Mouse (Mus musculus) thymus, postnatal 4 days (tissue): ENCODE measurements around the gene Hjurp.
A peak's percentile ranks its signal among the peaks of the same experiment; 100 is the strongest.

Experiments used
- DNase-seq: peaks from one replicate; pipeline ENCODE4 v3.0.0; 2021

Gene Hjurp

DNA sequence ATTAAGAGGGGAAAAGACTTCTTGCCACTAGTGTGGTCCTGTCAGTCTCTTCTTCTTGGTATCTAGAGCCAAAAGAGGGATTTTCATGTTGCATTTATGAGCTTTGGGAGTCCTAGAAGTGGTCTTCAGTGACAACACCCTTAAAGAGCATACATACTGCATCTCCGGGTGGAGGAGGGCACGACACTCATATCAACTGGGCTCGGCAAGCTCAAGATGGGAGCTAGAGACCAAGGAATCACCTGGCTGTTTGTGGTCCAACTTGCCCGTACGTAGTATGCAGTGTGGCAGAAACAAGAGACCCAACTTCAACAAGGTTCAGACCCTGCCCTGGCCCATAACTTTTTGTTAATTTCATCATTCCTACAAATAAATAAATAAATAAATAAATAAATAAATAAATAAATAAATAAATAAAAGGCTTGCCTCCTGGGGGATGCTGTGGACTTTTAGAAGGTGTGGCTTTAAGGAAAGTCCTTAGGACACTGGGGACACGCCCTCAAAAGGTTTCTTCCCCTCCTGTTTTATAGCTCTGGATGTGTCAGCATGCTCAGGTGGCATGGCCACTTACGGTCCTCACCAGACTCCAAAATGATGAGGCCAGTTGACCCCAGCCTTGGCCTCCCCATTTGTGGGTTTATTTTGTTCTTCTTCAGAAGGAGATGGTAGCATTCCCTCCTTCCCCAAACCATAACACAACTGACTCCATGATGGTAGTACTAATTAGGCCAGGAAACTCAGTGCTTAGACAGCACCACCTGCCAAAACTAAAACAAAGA, 20.2 kb upstream of the Hjurp start:
- DNase-seq: no peak

- DNase-seq: no peak
Measured at GRCm38 (mm10) chr1:88296171-88296920, 18.9 kb upstream of the Hjurp start.

DNA sequence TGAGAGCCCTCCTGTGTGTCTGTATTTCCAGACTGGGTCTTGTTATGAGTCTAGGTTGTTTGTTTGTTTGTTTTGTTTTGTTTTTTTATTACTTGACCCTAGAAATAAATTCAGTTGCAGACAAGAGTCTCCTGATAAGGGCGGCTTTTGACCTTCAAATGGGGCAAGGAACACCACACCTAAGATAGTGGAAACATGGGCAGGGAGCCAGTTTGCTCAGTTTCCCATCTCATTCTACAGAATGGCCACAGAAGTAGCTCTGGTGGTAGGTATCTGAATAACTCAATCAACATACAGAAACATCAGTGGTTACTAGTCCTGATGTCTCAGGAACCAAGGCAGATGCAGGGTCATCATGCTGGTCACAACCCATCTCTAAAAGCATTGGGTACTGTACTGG, 17.2 kb upstream of the Hjurp start:
- DNase-seq: no peak

DNA sequence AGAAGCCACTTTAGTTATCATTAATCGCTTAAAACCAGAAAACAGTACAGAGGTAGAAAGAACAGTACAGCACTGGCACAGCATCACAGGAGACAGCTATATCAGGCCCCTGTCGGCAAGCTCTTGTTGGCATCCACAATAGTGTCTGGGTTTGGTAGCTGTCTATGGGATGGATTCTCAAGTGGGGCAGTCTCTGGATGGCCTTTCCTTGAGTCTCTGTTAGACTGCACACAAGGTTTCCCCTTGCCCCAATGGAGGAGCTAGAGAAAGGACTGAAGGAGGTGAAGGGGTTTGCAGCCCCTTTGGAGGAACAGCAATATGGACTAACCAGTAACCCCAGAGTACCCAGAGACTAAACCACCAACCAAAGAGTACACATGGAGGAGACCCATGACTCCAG, 14.6 kb upstream of the Hjurp start:
- DNase-seq: no peak

DNA sequence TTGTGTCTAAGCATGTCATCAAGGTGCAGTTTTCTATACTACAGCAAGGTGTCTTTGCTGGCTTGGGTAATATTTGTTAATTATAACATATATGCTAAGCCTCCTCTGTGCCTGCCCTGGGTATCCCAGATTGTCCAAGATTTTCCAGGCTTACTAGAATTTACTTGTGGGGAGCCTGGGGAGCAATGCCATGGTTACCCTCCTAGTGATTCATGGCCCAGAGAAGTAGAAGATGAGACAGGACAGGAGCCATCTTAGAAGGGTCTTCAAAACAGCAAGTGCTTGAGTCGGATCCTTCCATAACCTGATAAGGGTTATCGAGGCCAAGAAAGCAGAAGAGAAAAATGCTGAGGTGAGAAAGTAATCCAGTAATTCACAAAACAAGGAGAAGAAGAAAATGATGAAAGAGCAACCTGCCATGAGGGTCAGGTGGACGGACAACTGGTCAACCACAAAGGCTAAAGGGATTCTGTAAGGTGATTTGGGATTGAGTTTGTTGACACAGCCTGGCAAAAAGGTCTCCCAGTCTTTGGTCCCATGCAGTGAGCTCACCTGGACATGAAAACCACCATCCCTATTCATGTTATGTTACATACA, 14.1 kb upstream of the Hjurp start:
- no peak for DNase-seq

DNA sequence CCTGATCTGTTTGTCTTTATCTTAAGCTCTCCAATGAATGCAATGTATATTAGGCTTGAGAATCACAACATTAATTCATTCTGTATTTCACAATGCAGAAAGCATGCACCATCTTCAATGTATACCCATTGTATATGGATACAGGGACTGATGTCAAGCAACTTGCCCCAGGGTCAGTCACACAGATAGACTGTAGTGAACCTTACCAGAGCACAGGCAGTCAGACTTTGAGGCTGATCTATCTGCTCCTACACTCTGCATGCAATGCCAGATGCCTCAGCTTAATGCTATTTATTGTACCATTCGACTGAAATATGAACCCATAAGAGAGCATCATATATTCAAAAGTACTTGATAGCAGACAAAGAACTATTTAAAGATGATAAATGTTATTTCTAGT, 13.1 kb upstream of the Hjurp start:
- no peak for DNase-seq

DNA sequence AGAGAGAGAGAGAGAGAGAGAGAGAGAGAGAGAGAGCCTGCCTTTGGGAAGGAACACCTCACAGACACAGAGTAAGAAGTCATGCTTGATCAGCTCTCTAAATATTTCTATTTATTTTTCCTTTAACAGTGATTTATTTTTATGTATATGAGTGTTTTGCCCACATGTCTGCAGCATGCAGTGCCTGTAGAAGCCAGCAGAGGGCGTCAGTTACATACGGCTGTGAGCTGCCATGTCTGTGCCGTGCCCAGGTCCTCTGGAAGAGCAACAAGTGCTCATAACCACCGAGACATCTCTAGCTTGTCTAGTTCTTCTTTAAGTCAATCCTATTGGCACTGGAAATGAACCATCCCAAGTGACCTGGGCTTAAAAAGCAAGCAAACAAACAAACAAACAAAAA, 12.5 kb upstream of the Hjurp start:
- DNase-seq: peak; percentile 90

- DNase-seq: no peak
Measured at GRCm38 (mm10) chr1:88289152-88289551, 11.7 kb upstream of the Hjurp start.

- DNase-seq: no peak
Measured at GRCm38 (mm10) chr1:88288789-88289127, 11.3 kb upstream of the Hjurp start.

- no peak for DNase-seq
Measured at GRCm38 (mm10) chr1:88288056-88288788, 10.8 kb upstream of the Hjurp start.

DNA sequence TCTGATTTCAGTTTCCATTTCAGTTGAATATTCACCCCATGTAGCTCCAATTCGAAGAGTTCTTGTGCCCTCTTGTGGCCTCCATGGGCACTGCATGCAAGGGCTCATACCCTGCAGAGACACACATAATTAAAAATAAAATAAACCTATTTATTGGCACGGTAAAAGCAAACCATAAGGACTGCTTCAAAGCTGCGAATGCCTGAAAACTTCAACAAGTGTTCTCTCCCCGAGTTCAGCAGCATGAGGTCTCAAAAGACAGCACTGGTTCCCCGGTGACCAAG, 10.2 kb upstream of the Hjurp start:
- DNase-seq: peak; percentile 85

- peak; percentile 22 for DNase-seq
Measured at GRCm38 (mm10) chr1:88286887-88287696, 9.7 kb upstream of the Hjurp start.

DNA sequence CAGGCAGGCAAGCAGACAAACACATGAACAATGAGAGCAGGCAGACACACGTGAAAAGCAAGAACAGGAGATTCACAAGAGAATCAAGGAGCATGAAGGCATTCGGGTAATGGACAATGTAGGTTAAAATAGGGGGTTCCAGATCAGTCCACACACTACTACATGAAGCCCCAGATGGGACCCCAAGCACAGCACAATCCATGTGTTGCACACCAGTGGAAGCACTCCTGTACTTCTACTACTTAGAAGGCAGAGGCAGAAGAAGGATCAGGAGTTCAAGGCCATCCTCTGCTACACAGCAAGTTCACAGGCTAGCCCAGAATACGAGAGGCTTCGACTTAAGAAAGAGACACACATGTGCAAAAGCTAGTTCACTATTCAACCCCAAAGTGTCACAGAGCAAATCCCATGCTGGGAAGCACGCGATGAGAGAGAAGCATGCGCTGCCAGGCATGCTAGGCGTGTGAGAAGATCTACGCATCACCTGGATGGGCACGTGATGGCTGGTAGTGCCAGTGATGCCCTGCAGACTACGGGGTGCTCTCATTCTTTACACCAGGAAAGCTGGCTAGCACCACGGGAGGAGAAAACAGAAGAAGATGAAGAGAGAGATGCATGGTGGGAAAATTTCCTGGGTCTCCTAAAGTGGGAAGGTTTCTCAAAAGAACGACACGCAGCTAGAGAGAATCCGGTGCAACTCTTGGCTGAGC, 8.9 kb upstream of the Hjurp start:
- no peak for DNase-seq

DNA sequence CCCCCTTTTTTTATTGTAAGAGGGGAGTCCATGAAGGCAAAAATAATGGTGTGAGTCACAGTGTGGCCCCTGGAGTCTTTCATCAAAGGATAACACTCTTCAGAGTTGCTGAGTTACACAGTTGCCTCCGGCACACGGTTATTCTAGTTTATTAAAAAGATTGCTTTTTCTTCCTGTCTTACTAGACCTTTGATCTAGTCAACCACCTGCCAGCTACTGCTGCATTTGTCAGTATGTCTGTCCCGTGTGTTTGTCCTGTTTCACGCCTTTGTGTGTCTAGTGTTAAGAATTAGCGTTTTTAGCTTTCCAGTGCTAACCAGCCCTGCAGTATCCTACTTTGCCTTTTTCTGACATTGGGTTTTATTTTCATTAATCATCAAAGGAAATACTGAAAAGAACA, 8.2 kb upstream of the Hjurp start:
- no peak for DNase-seq

- DNase-seq: peak; percentile 65
Measured at GRCm38 (mm10) chr1:88284946-88285320, 7.5 kb upstream of the Hjurp start.

DNA sequence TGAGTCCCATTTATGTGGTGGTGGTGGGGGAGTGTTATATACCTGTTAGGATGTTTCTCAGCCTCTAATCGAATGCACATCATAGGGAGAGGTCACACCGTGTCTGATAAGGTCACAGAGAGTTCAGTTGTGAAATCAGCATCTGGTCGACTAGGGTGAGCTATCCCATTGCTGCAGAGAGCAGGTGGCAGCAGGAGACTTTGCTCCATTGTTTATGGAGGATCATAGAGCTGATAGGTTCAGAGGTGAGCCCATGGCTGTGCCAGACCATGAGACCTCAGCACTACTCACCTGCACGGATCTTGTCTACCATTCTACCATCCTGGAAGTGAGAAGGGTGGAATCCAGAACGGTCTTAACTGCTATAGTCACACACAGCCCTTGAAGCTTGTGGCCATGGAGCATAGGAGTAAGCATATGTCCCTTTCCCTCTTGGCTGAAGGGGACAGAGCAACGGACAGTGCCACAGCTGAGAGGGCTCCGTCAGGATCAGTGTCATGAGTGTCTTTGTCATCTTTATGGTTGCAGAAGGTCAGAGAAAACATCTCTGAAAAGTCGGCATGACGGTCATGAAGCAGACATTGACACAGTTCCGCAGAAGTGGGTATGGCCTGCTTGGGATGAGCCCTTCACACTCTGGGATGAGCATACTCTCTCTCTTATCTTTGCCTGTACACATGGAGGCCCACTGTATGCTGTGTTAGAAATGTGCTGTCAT, 7.0 kb upstream of the Hjurp start:
- DNase-seq: no peak

DNA sequence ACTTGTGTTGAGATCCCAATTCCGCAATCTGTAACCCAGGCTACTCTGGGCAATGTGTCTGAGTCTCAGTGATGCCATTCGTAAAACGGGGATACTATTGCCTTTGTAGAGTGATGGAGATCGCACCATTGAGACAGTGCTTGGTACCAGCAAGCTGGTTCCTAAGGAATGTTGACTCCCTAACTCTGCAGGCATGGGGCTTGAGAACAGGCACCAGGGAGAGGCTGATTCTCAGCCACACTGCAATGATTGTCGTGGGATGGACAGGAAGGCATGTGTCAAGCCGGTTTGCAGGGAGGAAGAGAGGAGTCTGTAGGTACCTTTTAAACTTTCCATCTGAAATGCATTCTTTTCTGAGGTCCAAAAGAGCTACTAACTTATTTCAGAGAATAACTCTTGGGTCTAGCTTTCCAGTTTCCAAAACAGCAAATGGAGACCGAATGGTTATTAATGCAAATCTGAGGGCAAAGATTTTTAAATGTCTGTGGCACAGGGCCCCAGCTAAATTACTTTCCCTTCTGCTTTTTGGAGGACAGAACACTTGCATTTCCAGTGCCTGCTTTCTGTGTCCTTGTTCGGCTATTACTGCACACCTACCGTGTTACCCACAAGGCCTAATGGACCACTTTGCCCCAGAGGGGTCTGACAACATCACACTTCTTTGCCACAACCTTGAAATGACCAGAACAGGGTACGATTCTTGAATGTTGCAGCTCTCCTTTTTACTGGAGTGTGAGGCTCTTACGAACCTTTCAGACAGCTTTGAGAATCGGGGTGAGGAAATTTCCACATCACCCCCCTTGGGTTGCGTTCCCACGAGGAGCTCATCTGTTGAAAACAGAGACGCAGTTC, 6.2 kb upstream of the Hjurp start:
- no peak for DNase-seq

- no peak for DNase-seq
Measured at GRCm38 (mm10) chr1:88282301-88282700, 4.9 kb upstream of the Hjurp start.

DNA sequence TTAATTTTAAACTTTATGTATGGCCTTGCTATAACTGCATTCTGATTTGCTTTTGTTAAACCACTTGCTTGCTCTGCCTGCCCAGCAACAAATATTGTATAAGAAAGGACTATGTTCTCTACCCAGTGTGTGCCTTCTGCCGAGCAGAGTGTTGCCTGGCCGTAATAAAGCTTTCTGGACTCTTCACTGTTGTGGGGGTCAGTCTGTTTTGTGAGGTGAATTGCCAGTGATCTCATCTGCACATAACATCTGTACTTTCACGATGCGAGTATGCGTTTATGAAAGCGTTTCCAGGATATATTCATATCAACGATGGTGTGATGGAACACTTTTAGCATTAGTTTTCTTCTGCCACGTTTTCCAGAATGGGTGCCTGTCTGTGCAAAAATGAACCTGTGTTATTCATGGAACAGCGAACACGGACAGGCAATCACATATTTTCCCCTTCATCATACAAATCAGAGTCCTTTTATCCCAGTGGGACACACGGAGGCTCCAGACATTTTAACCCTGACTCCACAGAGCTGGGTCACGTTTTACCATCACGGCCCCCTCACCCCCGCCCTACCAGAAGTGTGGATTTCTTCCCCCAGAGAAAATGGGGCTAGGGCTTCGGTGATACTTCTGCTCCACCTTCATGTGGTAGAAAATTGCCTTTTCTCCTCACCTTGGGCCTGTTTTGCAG, 2.7 kb upstream of the Hjurp start:
- peak; percentile 18 for DNase-seq
